Mouse (Mus musculus) adrenal gland, adult 2 months (tissue): ENCODE data around the gene Igf2. TPM values are rescaled to one million over a fixed set of nuclear protein-coding genes. Genes with fewer than 3 reads are reported as not detected.

Experiments used
- DNase-seq: peaks from one replicate; pipeline ENCODE4 v3.0.0; 2021
- microRNA-seq, 2 experiments: library from miRNA; unstranded; fragments of <30 nt; microRNA quantifications; one replicate each; pipeline ENCODE4 v1.2.0; 2021
- polyA plus RNA-seq: library from polyadenylated mRNA; depleted of rRNA; stranded (reverse); fragments of >200 nt; gene quantifications from 2 replicates; pipeline ENCODE4 v1.2.3, GENCODE M21; 2012; rRNA removed
- total RNA-seq, 2 experiments: library from RNA; stranded (reverse); gene quantifications; 2 replicates each; pipeline ENCODE4 v1.2.3; 2021

Gene Igf2
- total and polyA plus RNA-seq, 3 experiments: 8.6 to 22.4 (median 13.1) TPM

DNA sequence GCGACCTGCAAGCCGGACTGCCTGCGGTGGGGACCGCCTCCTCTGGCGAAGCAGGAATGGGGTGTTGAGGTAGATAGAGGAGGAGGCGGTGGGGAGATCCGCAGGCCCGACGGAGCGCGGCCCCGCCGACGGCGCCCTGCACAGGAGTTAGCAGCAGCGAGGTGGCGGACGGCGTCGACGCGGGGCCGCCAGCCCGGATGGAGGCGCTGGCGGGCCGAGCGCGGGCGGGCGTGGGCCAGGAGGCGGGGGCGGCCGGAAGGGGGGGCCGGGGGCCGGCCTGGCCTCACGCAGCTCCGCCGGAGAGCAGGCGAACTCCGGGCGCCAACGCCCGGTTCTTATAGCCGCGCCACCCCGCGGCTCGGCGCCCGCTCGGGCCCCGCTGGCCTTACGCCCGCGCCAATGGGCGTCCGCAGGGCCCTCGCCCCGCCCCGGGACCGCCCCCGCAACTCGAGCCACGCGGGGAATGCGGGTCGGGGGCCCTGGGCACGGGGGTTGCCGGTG lies 7.4 kb downstream of the Igf2 start:
- DNase-seq: peak; percentile 48

DNA sequence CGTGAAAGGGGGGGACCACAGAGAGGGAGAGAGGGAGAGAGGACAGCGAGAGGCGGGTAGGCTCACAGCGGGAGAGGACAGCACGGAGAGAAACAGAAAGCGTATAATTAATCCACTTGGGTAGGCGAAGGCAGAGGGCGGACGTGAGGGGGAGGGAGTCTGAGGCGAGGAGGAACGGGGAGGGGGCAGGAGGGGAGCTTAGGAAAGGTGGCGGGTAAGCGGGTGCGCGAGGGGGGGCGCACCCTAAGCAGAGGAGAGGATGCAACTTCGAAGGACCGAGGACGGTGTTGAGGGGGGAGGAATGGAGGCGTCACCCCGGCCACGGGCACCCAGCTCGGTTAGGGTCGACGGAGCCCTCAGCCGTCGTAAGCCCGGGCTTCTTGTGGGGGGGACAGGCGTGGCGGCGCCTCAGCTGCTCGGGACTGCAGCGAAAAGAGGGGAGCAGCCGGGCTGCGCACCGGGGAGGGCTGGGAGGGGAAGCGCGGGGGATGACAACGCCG lies 7.9 kb downstream of the Igf2 start:
- DNase-seq: no peak

DNA sequence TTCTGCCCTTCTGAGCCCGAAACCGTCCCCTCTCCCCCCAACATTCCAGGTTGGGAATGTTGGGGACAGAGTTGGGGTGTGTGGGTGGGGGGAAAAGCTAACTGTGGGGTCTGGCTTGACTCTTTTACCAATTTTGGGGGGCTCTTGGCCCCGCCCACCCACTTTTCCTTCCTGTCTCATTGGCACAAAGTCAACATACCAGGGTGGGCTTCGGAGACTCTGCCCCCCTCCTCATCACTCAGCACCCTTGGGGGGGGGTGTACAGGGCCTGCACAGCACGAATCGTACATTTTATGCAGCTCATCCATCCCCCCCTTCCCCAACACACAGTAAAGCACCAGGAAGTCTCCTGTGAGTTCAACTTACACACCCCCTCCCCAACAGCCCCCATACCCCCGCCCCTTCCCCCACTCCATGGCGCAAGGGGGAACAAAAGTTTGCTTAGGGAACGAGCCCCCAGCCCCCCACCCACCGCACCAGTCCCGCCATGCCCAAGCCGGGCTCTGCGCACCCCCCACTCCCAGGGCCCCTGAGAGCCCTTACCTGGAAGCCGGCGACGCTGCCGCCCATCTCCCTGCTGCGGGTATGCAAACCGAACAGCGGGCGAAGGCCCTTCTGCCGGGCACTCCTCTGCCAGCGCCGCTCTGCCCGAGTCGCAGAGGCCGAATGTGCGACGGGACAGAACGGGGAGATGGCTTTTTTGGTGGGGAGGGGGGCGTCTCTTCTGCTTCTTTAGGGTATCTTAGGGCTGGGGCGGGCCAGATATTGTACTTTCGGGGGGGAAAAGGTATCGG lies 8.6 kb downstream of the Igf2 start:
- no peak for DNase-seq

- DNase-seq: no peak
Measured at GRCm38 (mm10) chr7:142657341-142657791, 9.2 kb downstream of the Igf2 start.

GRCm38 (mm10) chr7:142656055-142656454 lies 10.6 kb downstream of the Igf2 start:
- no peak for DNase-seq

DNA sequence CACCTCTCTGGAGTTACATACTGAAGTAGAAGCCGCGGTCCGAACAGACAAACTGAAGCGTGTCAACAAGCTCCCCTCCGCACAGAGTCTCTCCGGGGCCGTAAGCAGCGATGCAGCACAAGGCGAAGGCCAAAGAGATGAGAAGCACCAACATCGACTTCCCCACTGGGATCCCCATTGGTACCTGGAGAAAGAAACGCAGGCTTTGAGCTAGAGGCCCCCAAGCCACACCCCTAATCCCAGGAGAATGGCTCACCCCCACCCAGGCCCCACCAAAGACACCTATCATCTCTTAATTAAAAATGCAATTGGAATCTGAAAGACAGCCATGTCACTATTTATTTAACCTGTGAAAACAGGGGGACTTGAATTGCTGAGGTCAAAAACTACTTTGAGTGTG lies 11.0 kb downstream of the Igf2 start:
- DNase-seq: no peak

GRCm38 (mm10) chr7:142653726-142654125 lies 12.9 kb downstream of the Igf2 start:
- DNase-seq: no peak

GRCm38 (mm10) chr7:142646676-142647075 lies 19.9 kb downstream of the Igf2 start:
- DNase-seq: no peak

DNA sequence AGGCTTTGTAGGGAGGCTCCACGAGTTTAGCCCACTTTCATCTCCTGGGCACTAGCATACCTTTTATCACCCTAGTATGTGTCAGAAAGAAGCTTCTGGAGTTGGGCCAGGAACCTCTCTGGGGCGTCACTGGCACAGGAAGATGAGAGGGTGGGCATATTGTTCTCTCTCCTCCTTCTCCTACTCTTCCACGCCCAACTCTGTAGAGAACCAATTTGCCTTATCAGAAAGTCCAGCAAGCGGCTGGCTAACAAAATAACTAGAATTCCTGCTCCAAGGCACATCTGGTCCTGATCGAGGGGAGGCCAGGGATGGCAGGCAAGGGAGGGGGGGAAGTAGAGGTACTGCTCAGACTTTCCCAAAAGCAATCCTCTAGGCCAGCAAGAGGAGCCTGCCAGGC lies 21.6 kb downstream of the Igf2 start:
- no peak for DNase-seq

- DNase-seq: no peak
Measured at GRCm38 (mm10) chr7:142636178-142636577, 30.4 kb downstream of the Igf2 start.

GRCm38 (mm10) chr7:142630691-142631090 lies 35.9 kb downstream of the Igf2 start:
- DNase-seq: peak; percentile 43

DNA sequence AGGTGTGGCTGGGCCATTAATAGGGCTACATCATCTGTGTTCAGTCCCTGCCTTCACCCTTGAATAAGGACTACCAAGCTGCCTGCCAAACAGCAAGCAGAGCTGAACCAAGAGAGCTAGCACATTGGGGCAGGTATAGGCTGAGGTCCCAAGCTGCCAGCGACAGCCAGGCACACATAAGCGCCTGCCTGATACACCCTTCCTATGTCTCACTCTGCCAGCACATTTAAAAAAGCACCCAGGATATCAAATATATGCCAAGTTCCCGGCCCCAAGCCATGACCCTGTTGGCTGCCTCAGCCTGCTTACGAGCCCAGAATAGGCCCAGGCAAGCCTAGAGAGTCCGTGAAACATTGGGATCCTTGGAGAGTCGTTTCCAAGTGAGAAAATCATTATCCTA lies 36.8 kb downstream of the Igf2 start:
- DNase-seq: no peak

DNA sequence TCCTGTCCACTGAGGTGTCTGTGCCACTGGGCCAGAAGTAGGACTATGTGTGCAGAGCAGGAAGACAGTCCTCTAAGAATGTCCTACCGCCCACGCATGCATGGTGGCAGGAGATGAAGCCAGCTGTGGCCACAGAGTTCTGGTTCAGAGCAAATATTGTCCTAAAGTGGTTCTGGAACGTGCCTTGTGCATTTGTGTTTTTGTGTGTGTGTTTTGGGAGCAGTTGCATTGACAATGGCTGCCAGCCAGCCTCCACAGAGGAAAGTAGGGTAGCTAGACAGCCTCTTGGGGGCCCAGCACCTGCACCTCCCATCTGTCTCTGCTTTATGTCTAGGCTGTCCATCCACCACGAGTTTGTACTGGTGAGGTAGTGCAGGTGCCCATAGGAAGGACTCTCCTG lies 44.4 kb downstream of the Igf2 start:
- DNase-seq: no peak

DNA sequence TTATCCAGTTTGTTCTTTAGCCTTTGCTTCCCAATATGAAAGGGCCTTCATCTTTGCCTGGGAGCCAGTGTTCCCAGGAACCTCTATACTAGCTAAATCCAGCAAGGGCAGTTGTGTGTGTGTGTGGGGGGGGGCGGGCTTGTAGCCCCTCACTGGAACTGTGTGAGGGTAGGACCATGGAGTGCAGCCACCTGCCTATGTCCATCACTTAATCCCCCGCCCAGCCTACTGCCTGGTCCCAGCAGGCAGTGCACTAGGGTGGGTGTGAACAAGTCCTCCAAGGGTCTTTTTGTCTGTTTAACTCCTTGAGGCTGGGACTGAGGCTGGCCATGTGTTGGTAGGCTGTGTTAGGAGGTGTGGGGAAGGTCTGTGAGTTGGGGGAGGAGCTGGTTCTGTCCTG lies 53.5 kb downstream of the Igf2 start:
- DNase-seq: no peak

- DNase-seq: peak; percentile 54
Measured at GRCm38 (mm10) chr7:142610627-142611406, 55.8 kb downstream of the Igf2 start.

GRCm38 (mm10) chr7:142600921-142601320 lies 65.7 kb downstream of the Igf2 start:
- no peak for DNase-seq

Small RNA genes within 50 kb of the gene (microRNA-seq; reads per million reads assigned to microRNA genes)
- 14.9 to 26.1 reads per million in 2 experiments for gene Mir483

Other genes with a start within 250 kb of the Igf2 start
- gene Syt8, start 232.0 kb downstream of the Igf2 start, total RNA-seq: not detected
- 0.16 and 0.20 TPM in 2 replicates for gene Syt8, start 232.0 kb downstream of the Igf2 start, polyA plus RNA-seq
- under 1 TPM; 0.62 to 0.63 TPM for gene Tnni2, start 225.0 kb downstream of the Igf2 start, total RNA-seq
- gene Tnni2, start 225.0 kb downstream of the Igf2 start, polyA plus RNA-seq: 0.15 TPM in 1 of 2 replicates, not detected in the other
- 10 to 100 TPM; 20.9 to 28.7 TPM for gene Lsp1, start 206.0 kb downstream of the Igf2 start, total RNA-seq
- gene Lsp1, start 206.0 kb downstream of the Igf2 start, polyA plus RNA-seq: 22.2 and 25.1 TPM in 2 replicates
- not detected for gene Tnnt3, start 168.0 kb downstream of the Igf2 start, total RNA-seq
- gene Tnnt3, start 168.0 kb downstream of the Igf2 start, polyA plus RNA-seq: 0.52 TPM in 1 of 2 replicates, not detected in the other
- gene Mrpl23, start 134.1 kb downstream of the Igf2 start, total RNA-seq: 1 to 10 TPM; 2.2 to 8.0 TPM
- gene Mrpl23, start 134.1 kb downstream of the Igf2 start, polyA plus RNA-seq: 6.9 and 7.6 TPM in 2 replicates
- gene Gm49394, start 3.1 kb upstream of the Igf2 start, total RNA-seq: not detected
- gene Gm49394, start 3.1 kb upstream of the Igf2 start, polyA plus RNA-seq: not detected in 2 replicates
- gene Ins2, start 76.6 kb upstream of the Igf2 start, total RNA-seq: not detected
- gene Ins2, start 76.6 kb upstream of the Igf2 start, polyA plus RNA-seq: not detected in 2 replicates